Mouse (Mus musculus) granulocyte monocyte progenitor cell, adult 5-6 weeks (primary cell): ENCODE results near the gene Ndufb10. TPM values are rescaled to one million over a fixed set of nuclear protein-coding genes. Genes with fewer than 3 reads are reported as not detected.

ENCODE experiments used
- ATAC-seq: replicated peaks from 2 replicates; pipeline ENCODE4 v1.8.0; 2016; ENCODE audit warnings: mild to moderate bottlenecking, moderate TSS enrichment, inconsistent platforms; ENCODE audit not compliant: poor library complexity, severe bottlenecking
- total RNA-seq, 2 experiments: library from RNA; stranded (forward) in 1 of 2; stranded (reverse) in 1 of 2; fragments of 200-712, 200-1000 nt in 1 of 2; fragments of >200 nt in 1 of 2; fragmentation: Nextera tagmentation in 1 of 2; gene quantifications; 2 replicates each; pipeline ENCODE4 v1.2.3; 2014 to 2017

Ndufb10 gene
- total RNA-seq, 2 experiments from 2014 or later = 248 to 286 TPM

GRCm38 (mm10) chr17:24672141-24672540 is 52.1 kb downstream of the Ndufb10 start:
- peak; percentile 41 for ATAC-seq

Other genes starting within 250 kb of the Ndufb10 start
- 21.2 and 21.6 TPM in 2 replicates for gene Mlst8, start 245.4 kb downstream of the Ndufb10 start, total RNA-seq (2014; fragmentation: Nextera tagmentation)
- 21.8 and 27.8 TPM in 2 replicates for gene Mlst8, start 245.4 kb downstream of the Ndufb10 start, total RNA-seq (2017)
- gene Caskin1, start 235.9 kb downstream of the Ndufb10 start, total RNA-seq (2014; fragmentation: Nextera tagmentation) = not detected in 2 replicates
- gene Caskin1, start 235.9 kb downstream of the Ndufb10 start, total RNA-seq (2017) = not detected in 2 replicates
- 83.9 and 102 TPM in 2 replicates for gene Traf7, start 196.5 kb downstream of the Ndufb10 start, total RNA-seq (2014; fragmentation: Nextera tagmentation)
- gene Traf7, start 196.5 kb downstream of the Ndufb10 start, total RNA-seq (2017) = 61.5 and 104 TPM in 2 replicates
- 0.77 TPM in 1 of 2 replicates, not detected in the other for gene Rab26, start 190.3 kb downstream of the Ndufb10 start, total RNA-seq (2014; fragmentation: Nextera tagmentation)
- 1.1 TPM in 1 of 2 replicates, not detected in the other for gene Rab26, start 190.3 kb downstream of the Ndufb10 start, total RNA-seq (2017)
- gene Pkd1, start 174.6 kb downstream of the Ndufb10 start, total RNA-seq (2014; fragmentation: Nextera tagmentation) = 18.9 and 19.0 TPM in 2 replicates
- gene Pkd1, start 174.6 kb downstream of the Ndufb10 start, total RNA-seq (2017) = 5.9 and 9.1 TPM in 2 replicates
- gene Tsc2, start 91.8 kb downstream of the Ndufb10 start, total RNA-seq (2014; fragmentation: Nextera tagmentation) = 61.9 and 83.7 TPM in 2 replicates
- 25.1 and 41.3 TPM in 2 replicates for gene Tsc2, start 91.8 kb downstream of the Ndufb10 start, total RNA-seq (2017)
- gene Nthl1, start 91.8 kb downstream of the Ndufb10 start, total RNA-seq (2014; fragmentation: Nextera tagmentation) = 7.1 and 15.7 TPM in 2 replicates
- 11.8 and 13.7 TPM in 2 replicates for gene Nthl1, start 91.8 kb downstream of the Ndufb10 start, total RNA-seq (2017)
- 0.45 and 1.0 TPM in 2 replicates for gene Slc9a3r2, start 74.2 kb downstream of the Ndufb10 start, total RNA-seq (2014; fragmentation: Nextera tagmentation)
- 1.8 and 3.0 TPM in 2 replicates for gene Slc9a3r2, start 74.2 kb downstream of the Ndufb10 start, total RNA-seq (2017)
- gene Npw, start 66.0 kb downstream of the Ndufb10 start, total RNA-seq (2014; fragmentation: Nextera tagmentation) = not detected in 2 replicates
- gene Npw, start 66.0 kb downstream of the Ndufb10 start, total RNA-seq (2017) = 0.82 TPM in 1 of 2 replicates, not detected in the other
- gene Zfp598, start 54.8 kb downstream of the Ndufb10 start, total RNA-seq (2014; fragmentation: Nextera tagmentation) = 18.2 and 40.4 TPM in 2 replicates
- 16.1 and 17.8 TPM in 2 replicates for gene Zfp598, start 54.8 kb downstream of the Ndufb10 start, total RNA-seq (2017)
- gene Syngr3, start 34.5 kb downstream of the Ndufb10 start, total RNA-seq (2014; fragmentation: Nextera tagmentation) = not detected in 2 replicates
- gene Syngr3, start 34.5 kb downstream of the Ndufb10 start, total RNA-seq (2017) = not detected in 2 replicates
- 28.9 and 33.2 TPM in 2 replicates for gene Gfer, start 28.3 kb downstream of the Ndufb10 start, total RNA-seq (2014; fragmentation: Nextera tagmentation)
- gene Gfer, start 28.3 kb downstream of the Ndufb10 start, total RNA-seq (2017) = 45.1 and 64.0 TPM in 2 replicates
- gene Noxo1, start 28.2 kb downstream of the Ndufb10 start, total RNA-seq (2014; fragmentation: Nextera tagmentation) = 1.4 TPM in 1 of 2 replicates, not detected in the other
- 0.60 and 2.1 TPM in 2 replicates for gene Noxo1, start 28.2 kb downstream of the Ndufb10 start, total RNA-seq (2017)
- gene Tbl3, start 16.8 kb downstream of the Ndufb10 start, total RNA-seq (2014; fragmentation: Nextera tagmentation) = 39.5 and 44.5 TPM in 2 replicates
- 44.1 and 54.9 TPM in 2 replicates for gene Tbl3, start 16.8 kb downstream of the Ndufb10 start, total RNA-seq (2017)
- 1.2 TPM in 1 of 2 replicates, not detected in the other for gene Rnf151, start 6.4 kb downstream of the Ndufb10 start, total RNA-seq (2014; fragmentation: Nextera tagmentation)
- not detected in 2 replicates for gene Rnf151, start 6.4 kb downstream of the Ndufb10 start, total RNA-seq (2017)
- 4,639 and 4,919 TPM in 2 replicates for gene Rps2, start 6.4 kb downstream of the Ndufb10 start, total RNA-seq (2014; fragmentation: Nextera tagmentation)
- gene Rps2, start 6.4 kb downstream of the Ndufb10 start, total RNA-seq (2017) = 1,990 and 2,495 TPM in 2 replicates
- gene Rpl3l, start 3.3 kb upstream of the Ndufb10 start, total RNA-seq (2014; fragmentation: Nextera tagmentation) = 0.73 TPM in 1 of 2 replicates, not detected in the other
- gene Rpl3l, start 3.3 kb upstream of the Ndufb10 start, total RNA-seq (2017) = 0.52 TPM in 1 of 2 replicates, not detected in the other
- gene Msrb1, start 12.2 kb upstream of the Ndufb10 start, total RNA-seq (2014; fragmentation: Nextera tagmentation) = 255 and 331 TPM in 2 replicates
- 160 and 195 TPM in 2 replicates for gene Msrb1, start 12.2 kb upstream of the Ndufb10 start, total RNA-seq (2017)
- not detected in 2 replicates for gene Hs3st6, start 28.5 kb upstream of the Ndufb10 start, total RNA-seq (2014; fragmentation: Nextera tagmentation)
- gene Hs3st6, start 28.5 kb upstream of the Ndufb10 start, total RNA-seq (2017) = not detected in 2 replicates
- gene Meiob, start 79.8 kb upstream of the Ndufb10 start, total RNA-seq (2014; fragmentation: Nextera tagmentation) = not detected in 2 replicates
- gene Meiob, start 79.8 kb upstream of the Ndufb10 start, total RNA-seq (2017) = not detected in 2 replicates
- gene Hagh, start 115.7 kb upstream of the Ndufb10 start, total RNA-seq (2014; fragmentation: Nextera tagmentation) = 35.3 and 46.1 TPM in 2 replicates
- gene Hagh, start 115.7 kb upstream of the Ndufb10 start, total RNA-seq (2017) = 18.2 and 45.8 TPM in 2 replicates
- 13.7 and 15.1 TPM in 2 replicates for gene Fahd1, start 125.9 kb upstream of the Ndufb10 start, total RNA-seq (2014; fragmentation: Nextera tagmentation)
- gene Fahd1, start 125.9 kb upstream of the Ndufb10 start, total RNA-seq (2017) = 11.4 and 14.3 TPM in 2 replicates
- gene Igfals, start 141.5 kb upstream of the Ndufb10 start, total RNA-seq (2014; fragmentation: Nextera tagmentation) = not detected in 2 replicates
- gene Igfals, start 141.5 kb upstream of the Ndufb10 start, total RNA-seq (2017) = not detected in 2 replicates
- 103 and 108 TPM in 2 replicates for gene Nubp2, start 161.9 kb upstream of the Ndufb10 start, total RNA-seq (2014; fragmentation: Nextera tagmentation)
- gene Nubp2, start 161.9 kb upstream of the Ndufb10 start, total RNA-seq (2017) = 42.8 and 48.2 TPM in 2 replicates
- gene Spsb3, start 162.2 kb upstream of the Ndufb10 start, total RNA-seq (2014; fragmentation: Nextera tagmentation) = 15.7 and 29.3 TPM in 2 replicates
- gene Spsb3, start 162.2 kb upstream of the Ndufb10 start, total RNA-seq (2017) = 10.4 and 15.8 TPM in 2 replicates
- 8.9 and 15.1 TPM in 2 replicates for gene Eme2, start 170.6 kb upstream of the Ndufb10 start, total RNA-seq (2014; fragmentation: Nextera tagmentation)
- gene Eme2, start 170.6 kb upstream of the Ndufb10 start, total RNA-seq (2017) = 12.5 and 14.9 TPM in 2 replicates
- 62.0 and 75.0 TPM in 2 replicates for gene Mrps34, start 170.6 kb upstream of the Ndufb10 start, total RNA-seq (2014; fragmentation: Nextera tagmentation)
- 36.7 and 41.9 TPM in 2 replicates for gene Mrps34, start 170.6 kb upstream of the Ndufb10 start, total RNA-seq (2017)
- 18.8 and 22.9 TPM in 2 replicates for gene Nme3, start 172.0 kb upstream of the Ndufb10 start, total RNA-seq (2014; fragmentation: Nextera tagmentation)
- 21.2 and 27.1 TPM in 2 replicates for gene Nme3, start 172.0 kb upstream of the Ndufb10 start, total RNA-seq (2017)
- gene Mapk8ip3, start 212.5 kb upstream of the Ndufb10 start, total RNA-seq (2014; fragmentation: Nextera tagmentation) = 49.0 and 84.5 TPM in 2 replicates
- gene Mapk8ip3, start 212.5 kb upstream of the Ndufb10 start, total RNA-seq (2017) = 18.2 and 21.0 TPM in 2 replicates
- 109 and 130 TPM in 2 replicates for gene Jpt2, start 236.2 kb upstream of the Ndufb10 start, total RNA-seq (2014; fragmentation: Nextera tagmentation)
- gene Jpt2, start 236.2 kb upstream of the Ndufb10 start, total RNA-seq (2017) = 104 and 114 TPM in 2 replicates